Mouse (Mus musculus) E14TG2a.4 (cell line): ENCODE measurements around the gene Mindy3.

Experiments
- CTCF ChIP-seq: conservative IDR thresholded peaks from 2 replicates; pipeline ENCODE4 v1.5.1; 2014; ENCODE audit warnings: low read length
- NANOG ChIP-seq: IDR thresholded peaks from 2 replicates; pipeline ENCODE4 v1.6.1; 2014; ENCODE audit warnings: borderline replicate concordance, low read length, mixed read lengths
- POU5F1 ChIP-seq: IDR thresholded peaks from 2 replicates; pipeline ENCODE4 v1.6.1; 2014; ENCODE audit warnings: low read length, borderline replicate concordance

- TF ChIP-seq CTCF (no peak), NANOG (no peak), POU5F1 (no peak)
Observed at GRCm38 (mm10) chr2:12320914-12321313, 98.4 kb downstream of the Mindy3 start.
